Mouse (Mus musculus) CD8-positive naive resting alpha-beta T cell, adult 2 months (primary cell): Measurements from ENCODE around the gene Ppip5k2.
A peak's percentile ranks its signal among the peaks of the same experiment; 100 is the strongest.
"Not testable (repeated sequence)": the region's sequence is repeated elsewhere in the genome, so short reads cannot be mapped to it uniquely, and the experiment has no call there.

ENCODE experiments used
- DNase-seq, 2 experiments: peaks; one replicate each; pipeline ENCODE4 v3.0.0; 2022; ENCODE audit warnings: low read depth in 2 of 2, low spot score in 2 of 2

The Ppip5k2 gene

DNA sequence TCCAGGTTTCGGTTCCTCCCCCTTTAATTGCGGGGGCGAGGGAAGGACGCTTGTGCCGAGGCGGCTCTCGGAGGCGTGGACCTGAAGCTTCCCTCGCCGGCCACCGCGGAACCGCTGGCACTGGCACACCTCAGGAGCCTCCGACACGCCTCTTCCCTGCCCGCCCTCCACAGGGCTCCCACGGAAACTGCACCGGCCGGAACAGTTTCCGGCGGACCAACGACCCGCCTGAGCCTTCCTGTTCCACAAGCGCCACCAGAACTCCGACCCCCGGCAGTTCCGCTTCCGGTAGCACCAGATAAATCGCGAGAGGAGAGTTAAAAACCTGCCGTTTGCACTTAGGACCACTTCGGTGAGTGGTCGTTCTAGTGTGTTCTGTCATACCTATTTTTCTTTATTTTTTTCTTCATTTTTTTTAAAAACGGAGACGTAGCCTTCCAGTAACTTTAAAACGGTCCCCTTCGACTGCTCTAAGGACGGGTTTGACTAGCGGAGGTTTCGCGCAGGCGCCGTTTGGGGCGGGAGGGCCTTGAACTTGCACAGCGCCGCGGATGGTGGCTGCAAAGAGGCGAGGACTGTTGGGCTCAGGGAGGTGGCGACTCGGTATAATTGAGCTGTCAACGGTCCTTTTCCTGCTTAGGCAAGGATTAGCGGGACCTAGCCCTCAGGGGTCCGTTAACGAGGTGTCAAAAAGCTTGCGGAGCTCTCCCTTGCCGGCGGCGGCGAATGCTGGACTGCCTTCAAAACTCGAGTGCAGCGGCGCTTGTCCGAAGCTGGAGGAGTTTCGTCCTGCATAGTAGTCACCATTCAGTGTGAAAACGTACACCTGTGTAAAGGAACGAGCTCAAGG lies at the start of gene Ppip5k2, which contains the start of gene Gin1:
TSS of gene Ppip5k2 (minus strand) at position 508 of the 850 bp plus-strand sequence.
TSS of gene Gin1 (plus strand) at position 269 of the 850 bp plus-strand sequence.
- DNase-seq = peak; percentile 91 to 93

DNA sequence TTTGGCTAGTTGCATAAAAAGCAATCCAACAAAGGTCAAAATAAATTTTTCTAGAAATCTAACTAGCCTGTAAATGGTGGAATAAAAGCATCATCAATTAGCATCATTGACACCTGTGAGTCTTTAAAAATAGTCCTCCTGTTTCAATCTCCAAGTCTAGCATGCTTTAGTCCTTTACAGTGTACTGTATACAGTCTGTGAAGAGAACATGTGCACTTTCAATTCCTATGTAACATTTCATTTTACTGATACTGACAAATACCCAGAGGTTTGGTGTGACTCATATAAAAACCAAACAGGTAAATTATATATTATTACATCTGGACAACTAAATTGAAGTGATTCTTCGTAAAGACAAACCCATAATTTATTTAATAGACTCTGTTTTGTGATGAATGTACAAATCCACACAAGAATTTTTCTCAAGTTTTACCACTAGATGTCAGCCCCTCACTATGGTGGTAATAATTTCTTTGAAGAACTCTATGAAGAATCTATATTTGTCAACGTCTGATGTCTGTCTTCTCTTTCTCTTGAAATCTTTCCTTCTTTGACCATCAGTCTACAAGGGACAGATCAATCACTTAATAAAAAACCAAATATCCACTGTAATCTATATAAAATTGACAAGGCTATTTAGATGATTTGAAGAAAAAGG lies 39.2 kb upstream of the Ppip5k2 start:
- DNase-seq = peak in 1 of 2 experiments; percentile 1

DNA sequence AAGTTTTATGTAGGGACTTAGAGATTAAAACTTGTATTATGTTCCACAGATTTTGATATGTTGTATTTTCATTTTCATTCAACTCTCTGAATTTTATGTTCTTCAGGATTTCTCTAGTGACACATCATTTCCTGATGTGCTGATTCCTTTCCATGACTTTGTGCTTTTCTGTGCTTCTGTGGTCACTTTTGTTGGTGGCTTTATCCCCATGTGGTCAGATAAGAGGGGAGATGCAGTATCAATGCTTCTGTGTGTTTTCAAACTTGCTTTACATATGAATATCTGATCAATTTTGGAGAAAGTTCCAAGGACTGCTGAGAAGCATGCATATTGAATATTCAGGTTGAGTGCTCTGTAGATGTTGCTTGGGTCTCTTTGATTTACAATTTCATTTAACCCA lies 34.3 kb upstream of the Ppip5k2 start:
- no peak for DNase-seq

- no peak for DNase-seq
These were observed 32.1 kb upstream of the Ppip5k2 start for GRCm38 (mm10) chr1:97802207-97802902.

GRCm38 (mm10) chr1:97795936-97796335 lies 25.7 kb upstream of the Ppip5k2 start:
- DNase-seq = no peak

DNA sequence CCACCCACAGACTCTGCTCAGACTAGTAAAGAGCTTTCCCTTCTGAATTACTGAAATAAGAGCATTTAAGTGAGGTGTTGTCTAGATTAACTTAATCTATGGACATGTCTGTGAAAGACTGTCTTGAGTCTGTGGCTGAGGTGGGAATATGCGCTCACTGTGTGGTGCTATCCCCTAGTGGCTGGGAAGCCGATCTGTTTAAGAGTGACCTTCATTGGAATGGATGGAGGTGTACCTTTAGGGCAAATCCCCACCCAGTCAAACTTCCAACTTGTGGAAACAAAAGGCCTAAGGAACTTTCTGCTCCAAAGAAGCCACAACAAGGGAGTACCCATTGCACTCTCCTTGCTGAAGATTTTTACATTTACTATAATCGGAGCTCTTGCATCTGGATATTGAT lies 23.9 kb upstream of the Ppip5k2 start:
- no peak for DNase-seq

DNA sequence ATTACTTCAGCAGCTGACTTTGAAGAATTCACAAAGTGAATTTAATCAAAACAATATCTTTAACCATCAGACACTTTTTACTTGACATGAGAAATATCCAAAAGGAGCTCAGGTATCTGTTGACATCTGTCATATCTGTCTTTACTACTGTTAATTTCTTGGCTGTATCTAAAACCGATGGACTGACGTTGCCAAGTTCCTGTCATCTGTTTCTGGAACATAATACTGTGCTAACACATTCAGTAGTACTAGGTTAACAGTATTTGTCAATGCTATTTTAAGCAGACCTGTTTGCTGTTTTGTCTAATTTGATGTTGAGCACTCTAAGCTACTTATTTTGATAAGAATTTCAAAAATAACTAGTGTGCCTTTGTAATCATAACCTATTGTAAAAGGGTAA lies 18.3 kb upstream of the Ppip5k2 start:
- DNase-seq = no peak

GRCm38 (mm10) chr1:97787674-97788073 lies 17.5 kb upstream of the Ppip5k2 start:
- DNase-seq = no peak

DNA sequence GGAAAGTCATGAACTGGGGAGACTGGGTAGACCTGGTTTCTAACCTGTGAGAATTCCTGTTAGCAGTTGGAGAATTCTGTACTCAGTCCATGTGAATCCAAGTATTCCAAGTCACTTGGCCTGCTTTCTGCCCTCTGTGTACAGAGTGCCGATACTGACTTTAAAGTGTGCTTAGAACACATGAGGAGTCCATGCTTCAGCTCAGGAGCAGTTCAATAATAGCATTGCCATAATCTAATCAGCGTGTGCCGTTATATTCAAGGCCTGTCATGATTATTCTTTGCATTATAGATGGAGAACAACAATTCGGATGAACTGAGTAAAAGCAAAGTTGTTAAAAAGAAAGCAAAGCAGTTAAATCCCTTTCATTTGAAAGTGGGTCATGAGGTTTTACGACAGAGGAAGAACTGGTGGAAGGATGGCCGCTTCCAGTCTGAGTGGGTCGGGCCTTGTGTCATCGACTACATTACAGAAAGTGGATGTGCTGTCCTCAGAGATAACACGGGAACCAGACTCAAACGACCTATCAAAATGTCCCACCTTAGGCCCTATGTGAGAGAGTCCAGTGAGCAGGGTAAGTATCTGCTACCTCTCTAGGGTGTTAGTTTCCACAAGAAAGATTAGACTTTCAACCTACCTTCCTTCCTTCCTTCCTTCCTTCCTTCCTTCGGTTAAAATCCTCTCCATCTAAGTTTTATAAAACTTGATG lies 15.6 kb upstream of the Ppip5k2 start:
- no peak for DNase-seq

- DNase-seq = no peak
These were observed 14.7 kb upstream of the Ppip5k2 start for GRCm38 (mm10) chr1:97784928-97785327.

DNA sequence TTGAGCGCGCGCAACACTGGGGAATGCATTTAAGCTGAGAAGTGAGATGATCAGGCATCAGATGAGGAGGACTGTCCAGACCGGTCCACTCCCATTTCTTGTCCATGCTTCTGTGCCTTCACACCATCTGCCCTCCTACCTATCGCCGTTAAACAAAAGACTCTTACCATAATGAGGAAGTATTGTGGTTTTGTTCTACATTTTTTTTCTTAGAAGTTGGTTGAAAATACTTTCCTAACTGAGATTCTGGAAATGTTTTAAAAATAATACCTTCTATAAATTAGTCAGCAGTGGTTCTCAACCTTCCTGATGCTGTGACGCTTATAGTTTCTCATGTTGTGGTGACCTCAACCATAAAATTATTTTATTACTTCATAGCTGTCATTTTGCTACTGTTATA lies 11.5 kb upstream of the Ppip5k2 start:
- DNase-seq = no peak

DNA sequence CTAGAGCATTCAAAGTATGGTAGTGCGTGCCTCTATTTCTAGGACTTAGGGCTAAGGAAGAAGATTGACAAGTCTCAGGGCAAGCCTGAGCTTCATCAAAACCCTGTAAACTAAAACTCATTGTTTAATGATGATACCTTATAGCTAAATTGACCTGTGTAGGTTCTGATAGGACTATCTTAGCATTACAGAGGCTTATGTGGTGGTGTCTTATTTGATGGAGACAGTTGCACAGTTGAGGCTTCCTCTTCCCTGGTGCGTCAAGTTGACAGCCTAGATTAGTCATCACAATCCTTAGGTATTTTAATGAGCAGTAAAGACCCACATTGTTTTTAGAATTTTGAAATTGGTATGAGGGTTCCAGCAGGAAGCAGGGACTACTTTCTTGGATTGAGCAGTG lies 3.8 kb upstream of the Ppip5k2 start:
- no peak for DNase-seq

DNA sequence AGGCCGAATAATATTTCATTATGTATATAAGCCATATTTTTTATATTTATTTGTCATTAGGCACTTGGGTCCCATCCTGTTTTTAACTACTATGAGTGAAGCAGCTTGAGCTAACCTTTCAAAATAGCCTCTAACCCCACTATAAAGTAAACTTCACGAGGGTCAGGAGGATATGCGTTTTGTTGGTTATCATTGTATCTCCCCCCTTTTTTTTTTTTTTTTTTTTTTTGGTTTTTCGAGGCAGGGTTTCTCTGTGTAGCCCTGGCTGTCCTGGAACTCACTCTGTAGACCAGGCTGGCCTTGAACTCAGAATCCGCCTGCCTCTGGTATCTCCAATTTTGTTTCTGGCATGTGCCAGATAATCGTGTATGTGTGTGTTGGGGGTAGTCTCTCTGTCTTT lies 3.2 kb upstream of the Ppip5k2 start:
- no peak for DNase-seq

- no peak for DNase-seq
These were observed 1.5 kb upstream of the Ppip5k2 start for GRCm38 (mm10) chr1:97771727-97772126.

GRCm38 (mm10) chr1:97771118-97771517 lies 907 bp upstream of the Ppip5k2 start:
- no peak for DNase-seq

- peak; percentile 17 to 26 for DNase-seq
These were observed 812 bp downstream of the Ppip5k2 start for GRCm38 (mm10) chr1:97769294-97769903.

DNA sequence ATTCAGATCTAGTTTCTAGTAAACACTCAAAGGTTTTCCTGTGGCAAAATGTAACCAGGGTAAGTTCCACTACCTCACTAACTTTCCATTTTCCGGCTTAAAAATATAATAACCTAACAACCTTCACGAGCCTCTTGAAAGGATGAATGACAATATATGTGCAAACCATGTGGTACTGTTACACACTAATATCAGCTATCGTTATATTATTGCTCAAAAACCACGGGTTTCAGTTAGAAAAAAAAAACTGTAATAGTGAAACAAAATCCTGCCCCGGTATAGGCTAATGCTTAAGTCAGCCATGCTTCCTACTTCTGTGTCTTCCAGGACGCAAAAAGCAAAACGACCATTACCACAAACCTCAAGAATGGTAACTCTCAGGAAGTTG lies 1.3 kb downstream of the Ppip5k2 start:
- DNase-seq = no peak

GRCm38 (mm10) chr1:97768089-97768488 lies 2.1 kb downstream of the Ppip5k2 start:
- no peak for DNase-seq

- DNase-seq = not testable (repeated sequence)
These were observed 4.5 kb downstream of the Ppip5k2 start for GRCm38 (mm10) chr1:97765712-97766111.

- no peak for DNase-seq
These were observed 8.7 kb downstream of the Ppip5k2 start for GRCm38 (mm10) chr1:97761477-97761876.

DNA sequence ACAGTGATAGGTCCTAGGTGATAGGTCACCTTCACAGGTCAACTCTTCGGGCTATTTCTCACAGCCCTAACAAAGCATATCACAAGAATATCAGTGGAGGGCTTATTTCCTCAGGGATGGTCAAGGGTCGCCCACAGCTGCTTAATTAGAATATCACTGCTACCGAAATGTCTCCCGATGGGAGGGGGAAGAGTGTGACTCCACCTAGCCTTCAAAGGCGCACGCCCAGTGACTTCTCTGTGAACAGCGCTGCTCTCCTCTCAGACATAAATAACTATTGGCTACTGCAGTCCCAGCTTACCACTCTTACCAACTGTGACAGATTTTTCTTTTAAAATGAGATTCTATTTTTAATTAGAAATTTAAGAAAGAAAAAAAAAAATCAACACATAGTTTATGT lies 9.6 kb downstream of the Ppip5k2 start:
- no peak for DNase-seq
